Mouse (Mus musculus): ENCODE results near the gene Tnip1.

- no peak for TF ChIP-seq POLR2A (IDR thresholded peaks at IDR 0.05; ENCODE audit: control insufficient read depth, extremely low read depth, insufficient read depth, low read length, poor library complexity)
- TF ChIP-seq CTCF (IDR thresholded peaks at IDR 0.05; ENCODE audit: borderline replicate concordance, control insufficient read depth, extremely low read depth, insufficient read depth, low read length, poor library complexity), result no peak
Measured at GRCm38 (mm10) chr11:54911671-54912502, 50.8 kb downstream of the Tnip1 start.
